Mouse (Mus musculus): ENCODE results near the gene Ldha. TPM values are rescaled to one million over a fixed set of nuclear protein-coding genes. Genes with fewer than 3 reads are reported as not detected.
A peak's percentile ranks its signal among the peaks of the same experiment; 100 is the strongest.
"Not testable (repeated sequence)": the region's sequence is repeated elsewhere in the genome, so short reads cannot be mapped to it uniquely, and the experiment has no call there.

Ldha gene
- 177 and 332 TPM in 2 replicates for polyA plus RNA-seq (2011; ENCODE audit: insufficient read depth, insufficient read length, low replicate concordance, missing spikeins)

DNA sequence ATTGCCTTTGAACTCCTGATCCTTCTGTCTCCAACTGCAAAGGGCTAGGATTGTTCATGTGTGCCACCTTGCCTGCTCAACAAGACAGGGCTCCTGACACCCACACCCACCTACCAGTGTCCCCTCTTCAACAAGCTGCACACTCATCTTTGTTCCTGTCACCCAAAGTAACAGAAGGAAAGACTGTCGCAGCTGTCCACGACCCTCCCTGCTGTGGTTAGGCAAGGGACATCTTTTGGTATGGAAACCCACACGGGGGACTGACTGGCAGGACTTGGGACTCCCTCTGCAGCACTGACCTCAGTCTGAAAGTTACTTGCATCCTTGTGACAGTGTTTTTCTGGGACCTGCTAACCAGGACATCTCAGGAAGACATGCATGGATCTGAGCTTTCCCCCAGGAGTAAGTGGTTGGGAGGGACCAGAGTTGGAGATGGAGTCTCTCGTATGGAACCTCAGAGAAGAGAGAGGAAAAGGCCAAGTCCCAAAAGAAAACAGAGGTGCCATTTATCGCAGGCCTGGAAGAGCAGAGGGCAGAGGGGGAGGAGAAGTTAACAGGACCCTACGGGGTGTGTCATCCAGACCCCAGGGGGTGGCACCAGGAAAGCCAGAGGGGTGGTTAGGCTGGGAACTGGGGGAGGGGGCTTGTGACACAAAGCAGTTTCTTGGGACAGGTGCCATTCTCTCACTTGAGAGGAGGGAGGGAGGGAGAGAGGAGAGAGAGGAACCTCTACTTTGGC, at the start of gene Ldha:
Ldha (plus strand) TSS at position 689 of the 739 bp plus-strand sequence.
- H3K27ac ChIP-seq (ENCODE audit: control insufficient read depth, insufficient read depth, low read depth, low read length, poor library complexity): peak within 1 kb of the TSS; percentile 77
- H3K4me3 ChIP-seq (replicated peaks; ENCODE audit: control insufficient read depth, low read depth, low read length): no peak within 1 kb of the TSS
- TF ChIP-seq CTCF (IDR thresholded peaks at IDR 0.05; ENCODE audit: control insufficient read depth, insufficient read depth, low read length) (no peak), POLR2A (IDR thresholded peaks at IDR 0.05; ENCODE audit: borderline replicate concordance, control insufficient read depth, low read depth, low read length) (no peak)
- WGBS: 48% methylated on average over 6 of the region's 6 CpGs
- H3K4me1 ChIP-seq (ENCODE audit: control insufficient read depth, insufficient read depth, low read length): peaks cover 11% of the 10 kb centered on the region

DNA sequence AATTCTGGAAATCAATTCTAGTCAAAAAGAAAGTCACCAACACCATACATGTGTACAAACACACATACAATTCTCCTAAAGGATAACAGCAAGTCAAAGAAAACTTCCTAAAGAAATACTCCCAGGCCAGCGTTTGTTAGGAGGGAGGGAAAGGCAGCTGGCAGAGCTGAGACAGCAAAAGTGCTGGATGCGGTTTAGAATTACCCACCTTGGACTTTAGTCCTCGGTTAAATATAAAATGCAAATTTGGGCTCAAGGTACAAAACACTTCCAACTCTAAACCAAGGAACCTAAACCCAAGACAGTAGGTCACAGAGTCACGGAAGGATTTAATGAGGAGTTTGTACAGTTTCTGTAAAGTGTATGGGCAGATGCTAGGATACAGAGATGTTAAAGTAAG, 47.4 kb upstream of the Ldha start:
- TF ChIP-seq POLR2A (IDR thresholded peaks at IDR 0.05; ENCODE audit: borderline replicate concordance, control insufficient read depth, low read depth, low read length): no peak
- TF ChIP-seq CTCF (IDR thresholded peaks at IDR 0.05; ENCODE audit: control insufficient read depth, insufficient read depth, low read length): no peak
- Histone ChIP-seq H3K27ac (ENCODE audit: control insufficient read depth, insufficient read depth, low read depth, low read length, poor library complexity) (no peak overlapping the region), H3K4me3 (replicated peaks; ENCODE audit: control insufficient read depth, low read depth, low read length) (no peak overlapping the region), H3K4me1 (ENCODE audit: control insufficient read depth, insufficient read depth, low read length) (peaks cover 4% of the 10 kb centered on the region)
- 88% methylated on average over 4 of the region's 4 CpGs for WGBS

GRCm38 (mm10) chr7:46795287-46796205, 45.7 kb upstream of the Ldha start, which contains the start of the genes Hps5 and Gtf2h1:
Gene Hps5, minus strand, starts transcription at chr7:46796064.
Gene Gtf2h1, plus strand, starts transcription at chr7:46796103.
- peaks cover 2% of the 10 kb centered on the region for H3K4me1 ChIP-seq (ENCODE audit: control insufficient read depth, insufficient read depth, low read length)
- WGBS: under 1% methylated on average over 75 of the region's 75 CpGs
- peak within 1 kb of the TSS; percentile 89 for H3K4me3 ChIP-seq (replicated peaks; ENCODE audit: control insufficient read depth, low read depth, low read length)
- peak within 1 kb of the TSS; percentile 90 for H3K27ac ChIP-seq (ENCODE audit: control insufficient read depth, insufficient read depth, low read depth, low read length, poor library complexity)
- peak; percentile 55; the same call in 1 of the 2 replicates for TF ChIP-seq POLR2A (IDR thresholded peaks at IDR 0.05; ENCODE audit: borderline replicate concordance, control insufficient read depth, low read depth, low read length)
- no peak for TF ChIP-seq CTCF (IDR thresholded peaks at IDR 0.05; ENCODE audit: control insufficient read depth, insufficient read depth, low read length)

GRCm38 (mm10) chr7:46796206-46796679, 45.0 kb upstream of the Ldha start:
- TF ChIP-seq POLR2A (IDR thresholded peaks at IDR 0.05; ENCODE audit: borderline replicate concordance, control insufficient read depth, low read depth, low read length) (no peak), CTCF (IDR thresholded peaks at IDR 0.05; ENCODE audit: control insufficient read depth, insufficient read depth, low read length) (no peak)
- H3K4me1 ChIP-seq (ENCODE audit: control insufficient read depth, insufficient read depth, low read length): peaks cover 2% of the 10 kb centered on the region
- peak overlapping the region; percentile 90 for H3K27ac ChIP-seq (ENCODE audit: control insufficient read depth, insufficient read depth, low read depth, low read length, poor library complexity)
- under 1% methylated on average over 31 of the region's 31 CpGs for WGBS
- peak overlapping the region; percentile 89 for H3K4me3 ChIP-seq (replicated peaks; ENCODE audit: control insufficient read depth, low read depth, low read length)

GRCm38 (mm10) chr7:46796779-46797178, 44.5 kb upstream of the Ldha start:
- Histone ChIP-seq H3K27ac (ENCODE audit: control insufficient read depth, insufficient read depth, low read depth, low read length, poor library complexity) (no peak overlapping the region), H3K4me3 (replicated peaks; ENCODE audit: control insufficient read depth, low read depth, low read length) (peak overlapping the region; percentile 89), H3K4me1 (ENCODE audit: control insufficient read depth, insufficient read depth, low read length) (peaks cover 2% of the 10 kb centered on the region)
- WGBS: 33% methylated on average over 6 of the region's 6 CpGs
- no peak for TF ChIP-seq POLR2A (IDR thresholded peaks at IDR 0.05; ENCODE audit: borderline replicate concordance, control insufficient read depth, low read depth, low read length)
- TF ChIP-seq CTCF (IDR thresholded peaks at IDR 0.05; ENCODE audit: control insufficient read depth, insufficient read depth, low read length): no peak

- TF ChIP-seq POLR2A (IDR thresholded peaks at IDR 0.05; ENCODE audit: borderline replicate concordance, control insufficient read depth, low read depth, low read length): no peak
- TF ChIP-seq CTCF (IDR thresholded peaks at IDR 0.05; ENCODE audit: control insufficient read depth, insufficient read depth, low read length): no peak
- no peak overlapping the region for H3K4me3 ChIP-seq (replicated peaks; ENCODE audit: control insufficient read depth, low read depth, low read length)
- H3K4me1 ChIP-seq (ENCODE audit: control insufficient read depth, insufficient read depth, low read length): no peaks in the 10 kb centered on the region
- WGBS: 62% methylated on average over 6 of the region's 6 CpGs
- no peak overlapping the region for H3K27ac ChIP-seq (ENCODE audit: control insufficient read depth, insufficient read depth, low read depth, low read length, poor library complexity)
Observed at GRCm38 (mm10) chr7:46810325-46810724, 30.9 kb upstream of the Ldha start.

- Histone ChIP-seq H3K4me3 (replicated peaks; ENCODE audit: control insufficient read depth, low read depth, low read length) (no peak overlapping the region), H3K4me1 (ENCODE audit: control insufficient read depth, insufficient read depth, low read length) (no peaks in the 10 kb centered on the region), H3K27ac (ENCODE audit: control insufficient read depth, insufficient read depth, low read depth, low read length, poor library complexity) (no peak overlapping the region)
- WGBS: 88% methylated on average over 4 of the region's 4 CpGs
- TF ChIP-seq POLR2A (IDR thresholded peaks at IDR 0.05; ENCODE audit: borderline replicate concordance, control insufficient read depth, low read depth, low read length) (no peak), CTCF (IDR thresholded peaks at IDR 0.05; ENCODE audit: control insufficient read depth, insufficient read depth, low read length) (no peak)
Observed at GRCm38 (mm10) chr7:46814012-46814411, 27.3 kb upstream of the Ldha start.

GRCm38 (mm10) chr7:46820876-46821632, 20.2 kb upstream of the Ldha start:
- whole genome bisulfite sequencing: 91% methylated on average over 15 of the region's 15 CpGs
- not testable (repeated sequence) for H3K27ac ChIP-seq (ENCODE audit: control insufficient read depth, insufficient read depth, low read depth, low read length, poor library complexity); H3K4me3 ChIP-seq (replicated peaks; ENCODE audit: control insufficient read depth, low read depth, low read length); H3K4me1 ChIP-seq (ENCODE audit: control insufficient read depth, insufficient read depth, low read length)

Data from bone marrow, adult 2 months (tissue).